Mouse (Mus musculus): ENCODE measurements around the gene Nudcd3.

- TF ChIP-seq GATA1 (IDR thresholded peaks at IDR 0.05; ENCODE audit: borderline replicate concordance, low read length) (no peak), FLI1 (IDR thresholded peaks at IDR 0.05; ENCODE audit: low read length) (no peak)
Measured at GRCm38 (mm10) chr11:6154211-6154701, 46.0 kb downstream of the Nudcd3 start.

Measured in megakaryocyte, embryonic 14.5 days (primary cell).